Mouse (Mus musculus) urinary bladder, postnatal 10 days (tissue): ENCODE data around the gene Arid5b.

ENCODE experiments used
- DNase-seq: peaks from one replicate; pipeline ENCODE4 v3.0.0; 2022; ENCODE audit warnings: low spot score

Arid5b gene

DNA sequence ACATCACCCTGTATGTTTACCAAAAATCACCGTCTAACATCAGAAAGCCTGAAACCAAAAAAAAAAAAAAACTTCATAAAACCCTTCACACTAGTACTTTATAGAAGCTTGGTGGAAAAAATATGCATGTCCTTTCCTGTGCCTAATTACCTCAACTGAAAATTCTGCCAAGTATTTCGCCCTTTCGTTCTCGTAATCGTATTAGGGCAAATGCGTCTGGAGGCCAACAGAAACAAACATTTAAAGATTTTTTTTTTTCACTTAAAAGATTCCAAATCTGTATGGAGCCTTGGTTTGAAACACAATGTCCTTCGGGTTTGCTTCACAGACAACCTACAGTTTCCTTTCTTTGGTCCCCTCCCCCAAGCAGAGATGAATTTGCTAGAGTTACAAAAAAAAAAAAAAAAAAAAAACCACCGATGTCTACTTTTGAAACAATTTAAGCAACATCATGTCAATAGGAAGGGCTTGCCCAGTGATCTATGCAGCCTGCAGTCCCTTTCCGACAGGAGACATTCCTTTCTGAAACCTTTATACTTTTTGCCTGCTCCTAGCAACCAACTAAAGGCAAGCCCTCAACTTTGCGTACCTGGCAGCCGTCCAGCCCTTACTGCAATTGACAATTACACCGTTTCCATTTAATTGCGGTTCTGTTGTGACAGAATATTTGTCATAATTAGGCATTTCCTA lies 86.7 kb downstream of the Arid5b start:
- DNase-seq, result no peak

DNA sequence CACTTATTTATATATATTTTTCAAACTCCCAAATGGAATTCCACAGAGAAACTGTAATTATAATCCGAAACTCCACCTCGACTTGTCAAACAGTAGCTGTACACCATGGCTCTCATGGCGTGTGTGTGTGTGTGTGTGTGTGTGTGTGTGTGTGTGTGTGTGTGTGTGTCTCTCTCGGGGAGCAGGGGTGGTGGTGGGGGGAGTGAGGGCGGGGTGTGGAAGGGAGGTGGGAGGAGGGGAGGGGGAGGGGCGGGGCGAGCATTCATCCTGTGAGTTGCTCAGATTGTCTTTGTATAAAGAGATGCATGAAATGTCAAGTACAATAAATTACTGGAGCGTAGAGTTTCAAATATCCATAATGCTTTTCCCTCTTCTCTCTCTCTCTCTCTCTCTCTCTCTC lies 87.4 kb downstream of the Arid5b start:
- DNase-seq, result no peak

DNA sequence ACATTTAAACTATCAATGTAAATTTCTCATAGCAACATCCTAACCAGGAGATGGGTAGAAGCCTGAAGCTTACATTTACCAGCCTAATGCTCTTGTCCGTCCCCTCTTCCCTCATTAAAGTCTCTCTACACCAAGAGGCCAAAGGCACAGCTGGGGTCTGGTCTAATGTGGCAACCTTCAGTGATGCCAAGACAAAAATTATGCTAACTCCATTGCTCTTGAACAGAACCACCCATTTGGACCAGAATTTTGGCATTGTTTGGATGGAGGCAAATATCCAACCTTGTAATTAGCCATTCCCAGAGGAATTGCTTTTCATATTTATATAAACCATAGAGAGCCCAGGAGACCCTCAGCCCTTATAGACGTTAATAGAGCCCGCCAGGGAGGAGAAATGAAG lies 88.7 kb downstream of the Arid5b start:
- DNase-seq, result no peak

DNA sequence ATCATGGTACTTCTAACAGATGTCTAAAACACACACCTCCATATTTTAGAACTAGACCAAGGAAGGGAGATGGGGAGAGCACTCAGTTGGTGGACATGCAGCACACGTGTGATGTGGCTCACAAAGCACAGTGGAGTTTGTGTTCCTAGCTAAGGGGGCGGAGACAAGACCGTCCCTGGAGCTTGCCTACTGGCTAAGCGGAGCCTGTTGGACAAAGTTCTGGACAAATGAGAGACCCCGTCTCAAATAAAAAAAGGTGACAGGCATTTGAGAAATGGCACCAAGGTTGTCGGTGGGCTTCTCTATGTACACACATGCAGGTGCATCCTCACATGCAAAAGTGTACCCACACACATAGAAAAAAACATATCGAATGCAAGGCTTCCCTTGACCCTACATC lies 95.4 kb downstream of the Arid5b start:
- no peak for DNase-seq

DNA sequence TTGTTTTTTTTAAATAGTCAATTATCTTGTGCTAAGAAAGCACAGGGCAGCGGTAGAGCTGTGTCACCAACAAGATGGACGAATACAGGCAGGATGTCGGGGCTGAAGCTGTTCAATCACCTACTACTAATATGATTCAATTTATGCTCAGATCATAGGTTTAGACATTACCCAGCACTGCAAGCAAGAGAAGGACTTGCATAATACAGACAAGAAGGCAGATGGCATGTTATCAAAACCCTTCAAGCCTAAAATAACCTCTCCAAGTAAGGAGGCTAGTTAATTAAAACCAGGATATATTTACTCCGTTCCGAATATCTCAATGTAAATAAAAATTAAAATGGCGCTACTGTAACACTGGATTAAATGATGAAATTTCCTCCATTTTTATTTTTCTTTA lies 96.3 kb downstream of the Arid5b start:
- no peak for DNase-seq

DNA sequence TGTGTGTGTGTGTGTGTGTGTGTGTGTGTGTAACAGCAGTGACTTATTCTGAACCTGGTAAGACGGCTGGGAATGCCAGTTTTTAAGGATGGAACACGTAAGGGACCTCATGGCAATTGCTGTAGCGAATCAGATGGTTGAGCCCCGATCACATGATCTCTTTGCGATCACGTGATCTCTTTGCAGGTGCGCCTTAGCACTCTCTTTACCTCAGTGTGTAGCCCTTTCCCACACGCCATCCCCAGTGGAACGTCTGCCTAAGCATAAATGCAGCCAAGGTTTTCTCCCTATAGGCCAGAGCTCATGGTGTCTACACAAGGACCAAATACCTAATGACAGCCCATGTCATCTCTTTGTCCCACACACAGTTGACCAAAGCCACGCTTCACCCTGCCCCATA lies 97.4 kb downstream of the Arid5b start:
- no peak for DNase-seq

DNA sequence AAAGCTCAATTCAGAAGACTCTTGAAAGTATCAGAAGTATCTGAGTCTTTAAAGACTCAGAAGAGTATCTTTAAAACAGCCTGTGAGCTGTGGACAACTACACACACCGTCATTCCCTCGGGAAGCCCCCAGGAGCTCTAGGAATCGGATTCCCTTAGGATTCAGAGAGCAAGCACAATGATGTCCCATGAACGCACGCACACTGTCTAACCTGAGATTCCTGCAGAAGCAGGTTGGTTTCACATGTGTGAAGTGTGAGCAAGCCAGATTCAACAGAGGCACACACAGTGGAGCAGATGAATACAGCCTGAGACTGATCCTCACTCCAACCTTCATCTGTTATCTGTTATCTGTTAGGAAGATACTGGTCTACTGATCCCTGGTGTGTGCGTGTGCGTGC lies 97.8 kb downstream of the Arid5b start:
- DNase-seq, result no peak

DNA sequence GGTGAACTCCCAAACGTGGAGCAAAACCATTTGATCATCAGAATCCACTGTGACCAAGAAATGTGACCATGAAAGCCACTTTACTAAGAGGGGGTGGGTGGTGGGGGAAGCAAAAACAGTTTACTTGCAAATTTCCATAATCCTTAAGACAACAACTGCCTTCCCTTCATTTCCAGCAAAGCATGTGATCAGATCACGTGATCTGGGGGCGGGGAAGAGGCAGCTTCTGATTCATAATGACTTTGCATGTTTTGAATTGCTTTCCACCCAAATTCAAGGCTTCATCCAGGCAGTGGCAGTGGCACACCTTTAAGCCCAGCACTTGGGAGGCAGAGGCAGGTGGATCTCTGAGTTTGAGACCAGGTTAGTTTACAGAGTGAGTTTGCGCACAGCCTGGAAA lies 98.4 kb downstream of the Arid5b start:
- DNase-seq, result no peak

DNA sequence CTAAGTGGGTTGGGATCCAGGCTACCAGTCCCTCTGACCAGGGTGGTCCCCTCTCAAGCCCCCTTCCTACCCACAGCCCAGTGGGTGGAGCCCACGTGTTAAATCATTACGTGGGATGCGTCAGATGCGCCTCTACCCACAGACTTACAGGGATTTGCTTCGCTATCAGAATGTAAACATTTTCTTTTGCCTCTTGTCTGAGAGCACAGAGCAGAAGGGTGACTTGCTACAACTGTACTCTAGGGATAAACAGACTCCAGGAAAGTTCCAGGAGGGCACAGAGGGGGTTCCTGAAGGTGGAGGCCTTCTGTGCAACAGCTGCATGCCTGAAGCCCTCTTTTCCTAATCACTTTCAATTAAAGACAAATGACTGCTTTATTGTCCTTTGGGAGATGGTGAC lies 98.8 kb downstream of the Arid5b start:
- no peak for DNase-seq

DNA sequence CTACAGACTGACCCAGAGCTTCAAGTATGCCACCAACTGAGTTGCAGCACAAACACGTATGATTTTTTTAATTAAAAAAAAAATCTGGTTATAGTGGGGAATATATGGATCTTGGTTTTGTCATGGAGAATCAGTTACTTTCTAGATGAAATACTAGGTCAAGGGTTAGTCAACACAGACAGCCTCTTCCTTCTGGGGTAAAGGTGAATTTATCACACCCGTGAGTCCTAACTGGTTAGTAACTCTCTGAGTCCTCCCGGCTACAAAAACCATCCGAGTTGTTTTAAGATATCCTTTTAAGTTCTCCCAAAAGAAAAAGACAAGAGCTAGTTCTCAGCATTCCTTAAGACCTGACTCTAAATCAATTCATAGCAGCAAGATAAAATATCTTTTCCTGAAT lies 99.2 kb downstream of the Arid5b start:
- no peak for DNase-seq

DNA sequence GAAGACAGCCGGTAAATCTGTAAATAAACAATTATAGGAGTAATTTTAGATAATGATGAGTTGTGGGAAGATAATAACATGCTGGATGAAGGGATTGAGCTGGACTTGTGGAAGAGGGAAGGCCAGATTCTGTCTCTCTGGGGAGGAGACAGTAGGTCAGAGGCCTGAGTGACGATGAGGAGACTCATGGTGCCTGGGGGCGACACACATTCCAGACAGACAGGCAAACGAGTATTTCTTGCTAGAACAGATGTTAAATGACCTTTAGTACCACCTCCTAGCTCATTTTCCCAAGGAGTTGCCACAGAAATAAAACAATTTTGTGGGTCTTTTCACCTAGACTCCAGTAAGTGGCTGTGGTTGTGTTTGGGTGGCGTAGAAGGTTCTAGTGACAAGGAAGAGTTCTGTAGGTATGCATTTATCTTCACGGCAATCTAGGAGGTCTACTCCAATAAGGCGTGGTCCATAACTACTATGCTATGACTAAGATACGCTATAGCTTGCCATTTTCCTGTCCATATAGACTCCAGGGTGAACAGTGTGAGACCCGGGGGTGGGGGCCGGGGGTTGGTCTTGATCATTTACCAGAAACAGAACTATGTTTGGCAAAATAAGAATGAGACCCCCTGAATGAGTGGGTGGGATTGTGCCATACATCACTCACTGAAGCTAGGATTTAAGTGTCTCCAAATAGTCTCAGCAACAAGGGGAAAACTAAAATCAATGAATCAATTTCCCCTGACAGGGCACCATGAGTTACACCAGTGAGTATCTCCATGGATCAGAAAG lies 100.6 kb downstream of the Arid5b start:
- no peak for DNase-seq

DNA sequence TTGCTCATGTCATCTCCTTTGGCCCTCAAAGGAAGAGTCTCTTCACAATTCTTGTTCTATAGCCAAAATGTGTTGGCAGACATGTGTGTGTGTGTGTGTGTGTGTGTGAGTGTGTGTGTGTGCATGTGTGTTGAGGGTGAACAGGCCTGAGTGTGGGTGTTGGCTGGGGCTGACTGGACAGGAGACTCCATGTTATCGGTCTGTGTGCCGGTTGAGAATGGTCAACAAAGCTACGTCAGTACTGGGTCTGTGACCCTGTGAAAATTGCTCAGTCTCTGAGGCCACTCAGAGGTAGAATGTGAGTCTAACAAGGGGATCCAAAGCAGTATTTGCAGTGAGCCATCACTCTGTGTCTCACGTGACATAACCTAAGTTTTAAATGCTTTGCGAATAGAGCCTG lies 102.7 kb downstream of the Arid5b start:
- DNase-seq, result no peak

DNA sequence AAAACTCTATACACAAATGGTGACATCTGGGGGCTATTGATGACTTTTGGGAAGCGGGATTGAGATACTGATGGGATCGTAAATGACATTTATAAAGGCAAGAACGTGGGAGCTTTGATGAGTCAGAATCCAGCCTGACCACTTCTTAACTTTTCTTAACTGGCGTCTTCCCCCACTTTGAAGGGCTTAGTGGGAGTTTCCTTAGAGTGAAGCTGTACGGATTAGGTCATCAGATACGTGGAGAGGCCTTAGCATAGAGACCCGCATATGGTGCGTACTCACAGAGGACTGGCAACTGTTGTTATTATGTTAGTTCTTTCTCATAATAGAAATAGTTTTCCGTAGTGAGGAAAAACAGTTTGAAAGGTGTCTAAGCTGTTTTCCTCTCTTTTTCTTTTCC lies 104.9 kb downstream of the Arid5b start:
- no peak for DNase-seq

DNA sequence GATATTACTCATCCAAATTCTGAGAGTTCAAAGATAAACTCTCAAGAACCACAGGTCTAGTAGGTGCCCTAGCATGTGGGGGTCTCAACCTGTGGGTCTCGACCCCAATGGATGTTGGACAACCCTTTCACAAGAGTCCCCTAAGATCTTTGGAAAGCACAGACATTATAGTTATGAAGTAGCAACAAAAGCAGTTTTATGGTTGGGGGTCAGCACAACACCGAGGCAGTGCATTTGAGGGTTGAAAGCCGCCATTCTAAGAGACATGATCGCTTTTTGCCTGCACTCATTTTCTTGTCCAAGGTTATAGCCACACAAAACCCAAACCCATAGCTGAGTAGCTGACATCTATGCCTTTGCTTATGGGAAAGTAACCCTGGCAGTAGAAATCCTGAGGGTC lies 105.6 kb downstream of the Arid5b start:
- no peak for DNase-seq

DNA sequence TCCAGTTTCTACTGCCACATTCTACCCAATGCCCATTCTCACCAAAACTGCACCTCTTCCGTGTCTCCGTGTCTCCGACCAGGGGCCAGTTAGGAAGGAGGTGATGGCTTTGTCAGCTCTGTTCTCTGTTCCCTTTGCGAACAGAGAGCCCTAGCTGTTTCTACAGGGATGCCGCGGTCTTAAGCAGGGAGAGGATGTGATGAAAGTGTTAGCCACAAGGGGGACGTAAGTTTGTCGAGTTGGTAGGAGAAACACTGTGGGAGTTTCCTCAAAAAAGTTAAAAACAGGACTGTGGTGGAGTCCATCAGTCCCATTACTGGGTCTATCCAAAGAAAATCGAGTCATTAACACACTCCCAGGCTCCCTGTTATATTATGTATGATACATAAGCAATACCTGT lies 106.6 kb downstream of the Arid5b start:
- no peak for DNase-seq

DNA sequence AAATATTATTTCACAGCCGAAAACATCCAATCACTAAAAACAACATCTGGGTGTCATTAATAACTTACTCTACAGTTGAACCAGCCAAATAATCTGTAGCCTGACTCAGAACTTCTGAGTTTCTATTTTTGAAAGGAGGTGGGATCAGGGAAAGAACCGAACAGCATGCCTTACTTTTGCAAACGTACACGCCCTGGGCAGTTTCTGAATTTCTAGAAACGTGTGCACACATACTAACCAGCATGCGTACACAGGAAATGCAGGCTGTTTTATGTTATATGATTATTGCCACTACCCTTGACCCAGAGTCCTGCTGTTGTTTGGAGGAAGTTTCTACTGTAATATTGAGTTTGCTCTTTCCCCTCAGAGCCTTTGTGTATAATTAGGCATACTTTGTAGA lies 109.9 kb downstream of the Arid5b start:
- no peak for DNase-seq

DNA sequence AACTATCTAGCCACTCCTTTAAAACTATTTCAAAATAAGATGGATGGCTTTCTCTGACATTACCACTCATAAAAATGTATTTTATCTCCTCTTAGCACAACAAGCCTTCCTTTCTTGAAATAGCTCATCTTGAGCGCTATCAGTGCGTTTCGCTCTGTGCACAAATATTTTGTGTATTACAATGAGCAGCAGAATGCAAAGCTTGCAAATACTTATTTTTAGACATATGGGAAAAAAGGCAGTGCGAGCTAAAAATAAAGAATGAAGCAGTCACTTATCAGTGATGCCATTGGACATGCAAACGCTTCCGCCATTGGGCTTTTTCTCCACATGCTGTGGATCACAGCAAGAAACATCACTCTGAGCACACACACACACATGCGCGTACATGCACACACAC lies 110.4 kb downstream of the Arid5b start:
- DNase-seq, result no peak

DNA sequence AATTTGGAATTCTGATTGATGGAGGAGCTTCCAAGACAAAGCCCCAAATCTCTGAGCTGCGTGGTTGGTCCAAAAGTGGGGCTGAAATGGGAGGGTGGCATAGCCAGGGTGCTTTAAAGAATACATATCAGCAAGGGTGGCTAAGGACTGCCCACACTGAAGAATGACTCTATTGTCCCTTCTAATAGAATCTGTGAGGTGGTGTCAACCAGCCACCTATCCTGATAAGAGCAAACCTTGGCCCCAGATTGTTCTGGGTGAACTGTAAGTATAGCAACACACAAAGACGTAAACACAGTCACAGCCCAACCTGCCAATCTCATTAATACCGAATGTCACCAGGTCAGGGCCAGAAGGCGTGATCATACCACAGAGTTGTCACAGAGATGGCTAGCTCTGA lies 111.4 kb downstream of the Arid5b start:
- no peak for DNase-seq

DNA sequence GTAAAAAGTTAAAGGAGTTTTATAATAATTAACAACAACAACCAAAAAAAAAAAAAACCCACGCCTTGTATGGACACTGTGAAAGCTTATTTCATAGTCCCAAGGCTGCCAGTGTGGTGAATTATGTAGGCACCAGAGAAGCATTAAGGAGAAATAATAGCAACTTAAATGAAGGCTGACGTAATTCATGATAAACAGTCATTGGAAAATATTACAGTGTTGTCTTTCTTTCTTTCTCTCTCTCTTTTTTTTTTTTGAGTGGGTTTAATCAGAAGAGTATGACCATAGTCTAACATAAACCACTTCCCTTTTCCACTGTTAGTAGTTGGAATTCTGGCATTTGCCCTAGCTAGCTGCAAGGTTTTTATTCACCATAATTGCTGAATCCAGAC lies 111.8 kb downstream of the Arid5b start:
- no peak for DNase-seq

DNA sequence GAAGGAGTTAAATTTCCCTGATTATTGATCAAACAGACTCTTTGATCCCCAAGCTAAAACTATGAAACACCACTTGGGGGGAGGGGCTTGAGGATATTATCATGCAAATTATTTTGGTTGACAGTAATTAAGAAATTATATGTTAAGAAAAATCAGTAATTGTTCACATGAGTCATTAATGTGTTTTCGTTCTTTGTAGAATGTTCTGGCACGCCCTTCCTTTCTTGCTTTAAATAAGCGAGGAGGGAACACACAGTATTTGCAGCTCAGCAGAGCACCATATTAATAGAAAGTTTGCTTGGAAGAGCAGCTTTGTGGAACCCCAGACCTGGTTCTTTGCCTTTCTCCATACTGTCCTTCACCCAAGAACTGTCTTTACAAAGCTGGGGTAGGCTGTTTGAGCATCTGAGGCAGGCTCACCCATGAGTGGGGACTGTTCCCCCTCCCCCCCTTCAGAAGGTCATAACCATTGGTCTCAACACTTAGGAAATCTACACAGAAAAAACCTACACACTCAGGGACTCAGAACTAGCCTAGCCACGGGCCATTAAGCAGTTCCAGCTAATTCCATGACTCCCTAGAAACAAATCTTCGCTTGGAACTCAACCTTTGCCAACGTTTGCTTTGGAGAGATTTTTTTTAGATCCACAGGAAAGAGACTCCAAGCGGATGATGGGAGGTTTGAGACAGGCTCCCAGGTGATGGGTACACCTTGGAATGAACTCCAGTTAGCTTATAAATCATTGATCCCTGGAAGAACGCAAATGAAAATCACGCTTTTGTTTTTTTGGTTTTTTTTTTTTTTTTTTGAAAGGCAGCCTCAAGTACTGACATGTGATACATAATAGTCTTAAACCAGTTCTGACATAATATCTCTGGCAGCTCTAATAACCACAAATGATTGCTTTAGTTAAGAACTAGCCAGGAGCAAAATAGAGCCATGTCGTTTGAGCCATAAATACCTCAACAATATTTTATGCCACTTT lies 112.5 kb downstream of the Arid5b start:
- no peak for DNase-seq

DNA sequence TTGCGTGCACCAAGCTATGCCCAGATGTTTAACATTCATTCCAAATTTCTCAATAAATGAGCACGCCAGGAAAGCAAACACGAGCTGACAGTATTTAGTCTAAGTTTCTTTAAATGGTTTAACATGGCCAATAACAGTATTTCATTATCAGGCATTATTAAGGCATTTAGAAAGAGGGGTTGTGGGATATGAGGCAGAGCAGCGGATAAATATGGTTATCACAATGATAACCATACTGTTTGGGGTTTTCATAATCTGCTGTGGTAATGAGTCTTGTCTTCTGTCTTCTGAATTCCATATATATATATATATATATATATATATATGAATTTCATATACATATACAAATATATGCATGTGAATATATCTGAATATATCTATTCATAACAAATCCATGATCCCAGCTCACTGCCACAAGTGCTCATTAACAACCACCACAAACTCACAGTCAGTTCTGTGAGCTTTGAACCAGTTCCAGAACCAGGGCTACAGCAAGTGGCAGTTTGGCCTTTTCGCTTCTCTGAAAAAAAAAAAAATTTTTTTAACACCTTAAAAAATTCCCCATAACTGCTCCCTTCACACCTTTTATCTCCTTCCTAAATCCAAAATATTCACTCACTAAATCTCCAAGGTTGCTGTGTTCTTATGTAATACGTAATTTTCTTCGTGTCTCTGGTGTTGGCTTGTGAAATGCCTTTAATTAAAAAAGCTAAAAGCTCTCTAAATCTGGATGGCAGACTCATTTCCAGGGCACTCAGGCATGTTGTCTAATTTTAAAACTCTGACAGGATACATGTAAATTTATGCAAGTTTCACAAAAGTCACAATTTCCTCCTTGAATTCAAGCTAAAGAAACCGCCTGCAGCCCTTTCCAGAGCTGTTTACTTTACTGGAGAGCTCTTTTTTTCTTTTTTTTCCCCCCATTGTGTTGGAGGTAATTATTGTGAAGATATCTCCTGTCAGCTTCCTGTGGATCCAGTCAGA lies 113.5 kb downstream of the Arid5b start:
- no peak for DNase-seq

DNA sequence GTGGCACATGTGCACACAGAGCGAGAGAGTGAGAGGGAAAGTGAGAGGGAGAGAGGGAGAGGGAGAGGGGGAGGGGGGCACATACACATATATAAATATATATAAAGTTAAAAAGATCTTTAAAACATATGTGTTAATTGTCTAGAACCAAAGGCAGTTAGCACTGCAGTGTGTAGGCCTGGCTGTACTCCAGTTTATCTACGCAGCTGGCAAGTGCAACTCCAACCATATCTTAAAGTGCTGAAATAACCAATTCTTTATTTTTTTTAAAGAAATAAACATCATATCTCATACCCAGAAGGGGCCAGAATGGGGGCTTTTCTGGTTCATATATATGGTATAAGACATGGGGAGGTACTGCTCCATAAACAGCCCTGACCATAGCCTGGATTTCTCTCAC lies 114.4 kb downstream of the Arid5b start:
- no peak for DNase-seq
